ENCODE assay signal across 10 mouse cellular contexts in genomic region chr17:17749371-17749770, GRCm38 (mm10). TPM values are rescaled to one million over a fixed set of nuclear protein-coding genes. Genes with fewer than 3 reads are reported as not detected.
DNase-seq lines count a peak whose midpoint lies in the region; TF ChIP-seq lines count a peak whose summit lies in the region.
"Not testable (repeated sequence)": the region's sequence is repeated elsewhere in the genome, so short reads cannot be mapped to it uniquely, and the experiment has no call there.
"Had no signal": no experiment of that assay in that cellular context is flagged by ENCODE, and none has a peak within 500 bp of the region (broad histone marks: within the 10 kb centered on the region; RNA-seq: fewer than 3 reads in every experiment).

No protein-coding gene starts in this region.

- intact Hi-C loops in gastrocnemius, postnatal 14 days (cut with DNase I; ENCODE audit: low total_unique reads) = loop anchor here (10.0 kb wide), 1 partner anchor 355 kb away; no protein-coding TSS in a partner anchor

- not testable (repeated sequence) for H3K27me3 ChIP-seq in midbrain, embryonic 10.5 days (ENCODE audit: low read depth, poor library complexity, severe bottlenecking); spleen, adult 2 months (ENCODE audit: control insufficient read depth, insufficient read depth, low read length)

- not testable (repeated sequence) for H3K36me3 ChIP-seq in midbrain, embryonic 10.5 days; spleen, adult 2 months (ENCODE audit: control insufficient read depth, insufficient read depth, low read length)

- TF ChIP-seq CTCF in spleen, adult 2 months (IDR thresholded peaks at IDR 0.05; ENCODE audit: extremely low read depth, insufficient read depth, insufficient read length, insufficient replicate concordance) = peak; percentile 9; the same call in 1 of the 2 replicates

- not testable (repeated sequence) for H3K9me3 ChIP-seq in midbrain, embryonic 10.5 days (replicated peaks)

- H3K4me1 ChIP-seq in midbrain, embryonic 10.5 days; spleen, adult 2 months (ENCODE audit: control insufficient read depth, insufficient read depth, insufficient read length): not testable (repeated sequence)

- WGBS in midbrain, embryonic 10.5 days = 11% methylated on average over 4 of the region's 4 CpGs
- WGBS in spleen, adult 2 months = 6% methylated on average over 4 of the region's 4 CpGs

- H3K27ac ChIP-seq in midbrain, embryonic 10.5 days (replicated peaks); spleen, adult 2 months (ENCODE audit: insufficient read depth, low read length): not testable (repeated sequence)

- DNase-seq in CD4-positive helper T cell, adult 2 months (ENCODE audit: low read depth, low spot score) = peak; percentile 58
- peak; percentile 35 for DNase-seq in adrenal gland, adult 8-10 months
- DNase-seq in embryo, embryonic 10 days (ENCODE audit: low spot score) = peak; percentile 58
- peak; percentile 4 for DNase-seq in gastrocnemius, postnatal 14 days
- peak; percentile 21 for DNase-seq in kidney, adult 11 months
- DNase-seq in left cerebral cortex, adult 9 months (ENCODE audit: low spot score in 2 of 2) = peak; percentile 4 to 68
- peak; percentile 42 for DNase-seq in midbrain, embryonic 10.5 days (ENCODE audit: low spot score)
- DNase-seq in spleen, adult 2 months (ENCODE audit: low read depth in 1 of 2, low spot score in 2 of 2) = peak; percentile 8 to 9

- TF ChIP-seq POLR2A in spleen, adult 2 months (IDR thresholded peaks at IDR 0.05; ENCODE audit: low read depth, low read length) = not testable (repeated sequence)

- not testable (repeated sequence) for H3K4me3 ChIP-seq in midbrain, embryonic 10.5 days; spleen, adult 2 months (ENCODE audit: extremely low read depth, insufficient read depth, insufficient read length)

RNA-seq across cellular contexts. Expression of gene Vmn2r90, which starts 45.8 kb away (rescaled TPM):
- not detected for total RNA-seq in adrenal gland, adult 8-10 months (2022)
- not detected for total RNA-seq in gastrocnemius, postnatal 14 days (2021)
- polyA plus RNA-seq in midbrain, embryonic 10.5 days (2016; fragmentation: Nextera tagmentation; extraction: Ambion mirVana) = not detected in 2 replicates
- 0.07 TPM in 1 of 2 replicates, not detected in the other for polyA plus RNA-seq in spleen, adult 2 months (2012; rRNA removed)
- polyA plus RNA-seq: heart, embryonic 11.5 days; stomach, embryonic 15.5 days had no signal

Comparison
In these comparisons a context has a peak if more than half of its experiments do, and no peak if none do; other contexts are left out.
1. DNase-seq: peak in every context shown above with its lines; median percentile 58 in CD4-positive helper T cell, adult 2 months; 58 in embryo, embryonic 10 days; 42 in midbrain, embryonic 10.5 days; 36 in left cerebral cortex, adult 9 months; 35 in adrenal gland, adult 8-10 months; 21 in kidney, adult 11 months; 8 in spleen, adult 2 months; 4 in gastrocnemius, postnatal 14 days.